Mouse (Mus musculus): ENCODE results near the gene Tmbim6. TPM values are rescaled to one million over a fixed set of nuclear protein-coding genes. Genes with fewer than 3 reads are reported as not detected.
"Not testable (repeated sequence)": the region's sequence is repeated elsewhere in the genome, so short reads cannot be mapped to it uniquely, and the experiment has no call there.

Tmbim6 gene
- total RNA-seq, 1 experiment from 2014 or later: 813 TPM

DNA sequence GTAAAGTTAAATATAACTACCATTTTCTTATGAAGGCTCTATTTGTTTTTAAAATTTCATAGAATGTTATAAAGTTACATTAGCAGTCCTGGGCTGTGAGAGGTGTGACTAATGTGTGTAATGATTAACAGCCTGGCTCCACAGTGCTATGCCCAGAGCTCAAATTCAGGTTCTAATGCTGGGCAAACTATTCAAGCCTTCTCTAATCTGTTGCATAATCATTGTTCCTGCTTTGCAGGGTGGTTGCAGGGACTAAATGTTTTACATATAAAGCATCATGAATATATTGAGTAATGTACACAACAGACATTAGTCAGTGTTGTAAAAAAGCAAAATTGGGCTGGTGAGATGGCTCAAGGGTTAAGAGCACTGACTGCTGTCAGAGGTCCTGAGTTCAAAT, 9.8 kb upstream of the Tmbim6 start:
- no peak for DNase-seq

DNA sequence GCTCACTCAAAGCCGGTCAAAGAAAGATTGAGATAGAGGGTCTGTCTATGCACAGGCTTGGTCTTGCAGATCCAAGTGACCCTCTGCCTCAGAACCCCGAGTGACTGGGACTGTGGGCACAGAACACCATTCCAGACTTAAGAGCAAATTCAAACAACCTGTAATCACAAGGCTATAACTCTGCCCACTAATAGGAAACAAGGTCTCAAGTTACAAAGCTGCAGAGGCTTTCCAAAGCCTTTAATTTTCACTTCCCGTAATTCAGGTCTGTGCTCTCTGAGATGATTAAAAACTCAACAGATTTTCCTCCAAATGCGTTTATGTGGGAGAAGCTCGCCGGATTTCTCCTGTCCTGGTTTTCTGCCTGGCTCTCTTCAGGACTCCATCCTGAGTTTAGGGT, 8.6 kb upstream of the Tmbim6 start:
- no peak for DNase-seq

DNA sequence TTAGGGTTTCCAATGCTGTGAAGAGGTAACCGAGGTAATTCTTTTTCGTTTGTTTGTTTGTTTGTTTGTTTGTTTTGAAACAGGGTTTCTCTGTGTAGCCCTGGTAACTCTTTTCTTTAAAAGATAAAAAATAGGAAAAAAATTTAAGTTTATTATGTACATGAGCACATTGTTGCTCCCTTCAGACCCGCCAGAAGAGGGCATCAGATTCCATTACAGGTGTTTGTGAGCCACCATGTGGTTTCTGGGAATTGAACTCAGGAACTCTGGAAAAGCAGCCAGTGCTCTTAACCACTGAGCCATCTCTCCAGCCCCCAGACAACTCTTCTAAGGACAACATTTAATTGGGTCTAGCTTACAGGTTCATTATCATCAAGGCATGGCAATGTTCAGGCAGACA, 6.6 kb upstream of the Tmbim6 start:
- DNase-seq: not testable (repeated sequence)

DNA sequence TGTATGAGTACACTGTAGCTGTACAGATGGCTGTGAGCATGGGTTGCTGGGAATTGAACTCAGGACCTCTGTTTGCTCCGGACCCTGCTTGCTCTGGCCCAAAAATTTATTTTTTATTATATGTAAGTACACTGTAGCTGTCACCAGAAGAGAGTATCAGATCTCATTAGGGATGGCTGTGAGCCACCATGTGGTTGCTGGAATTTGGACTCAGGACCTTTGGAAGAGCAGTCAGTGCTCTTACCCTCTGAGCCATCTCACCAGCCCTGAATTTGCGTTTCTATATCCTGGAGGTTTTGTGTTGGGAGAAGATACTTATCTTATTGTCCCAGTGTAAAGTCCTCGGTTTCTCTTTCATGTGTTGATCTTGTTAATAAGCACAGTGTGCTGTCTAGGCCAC, 5.9 kb upstream of the Tmbim6 start:
- DNase-seq: no peak

DNA sequence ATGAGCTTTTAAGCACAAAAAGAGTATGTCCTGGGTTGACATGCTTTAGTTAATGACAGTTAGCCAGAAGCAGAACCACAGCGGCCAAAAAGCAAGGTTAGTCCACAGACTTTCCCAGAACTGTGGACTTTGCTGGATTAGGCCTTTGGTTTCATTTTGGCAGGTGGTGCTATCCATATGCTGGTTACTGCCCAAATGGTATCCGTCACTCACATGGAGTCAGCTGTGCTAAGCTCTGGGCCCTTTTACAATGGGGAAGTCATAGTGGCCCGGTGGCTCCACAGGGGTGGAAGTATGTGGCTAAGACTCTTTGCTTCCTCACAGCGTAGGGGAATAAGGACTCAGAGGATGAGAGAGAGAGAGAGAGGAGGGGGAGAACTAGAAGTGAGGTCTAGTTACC, 4.7 kb upstream of the Tmbim6 start:
- DNase-seq: no peak

DNA sequence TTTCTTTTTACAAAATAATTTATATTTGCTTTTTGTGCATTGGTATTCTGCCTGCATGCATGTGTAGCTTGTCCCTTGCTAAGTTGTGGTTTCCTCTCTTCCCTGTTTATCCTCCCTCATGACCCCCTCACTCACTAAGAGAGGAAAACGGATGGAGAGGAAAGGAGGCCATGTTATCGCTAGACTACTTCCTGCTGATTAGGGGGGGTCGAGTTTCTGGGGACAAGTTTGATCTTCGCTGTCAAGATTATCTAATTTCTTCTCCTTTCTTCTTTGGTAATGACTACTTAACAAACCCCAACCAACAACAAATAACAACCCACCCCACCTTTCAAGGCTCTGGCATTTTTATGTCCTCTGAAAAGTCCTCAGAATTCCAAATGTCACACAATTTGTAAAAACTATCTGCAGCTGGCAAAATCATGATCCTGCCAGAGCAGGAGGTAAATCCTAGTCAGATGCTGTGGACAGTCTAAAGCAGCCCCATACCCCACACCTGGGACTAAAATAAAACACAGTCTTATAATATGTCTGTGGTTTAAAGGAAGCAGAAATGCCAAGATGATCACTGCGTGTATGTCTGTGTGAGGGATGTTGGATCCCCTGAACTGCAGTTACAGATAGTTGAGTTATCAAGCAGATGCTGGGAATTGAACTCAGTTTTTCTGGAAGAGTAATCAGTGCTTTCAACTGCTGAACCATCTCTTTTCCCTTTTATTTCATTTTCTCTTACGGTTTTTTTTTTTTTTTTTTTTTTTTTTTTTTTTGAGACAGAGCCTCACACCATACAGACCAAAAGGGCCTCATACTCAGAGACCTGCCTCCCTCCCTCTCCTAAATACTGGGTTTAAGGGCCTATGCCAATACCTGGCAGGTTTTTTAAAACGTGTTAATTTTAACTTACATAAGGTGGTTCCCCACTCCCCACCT, 1.9 kb upstream of the Tmbim6 start:
- no peak for DNase-seq

DNA sequence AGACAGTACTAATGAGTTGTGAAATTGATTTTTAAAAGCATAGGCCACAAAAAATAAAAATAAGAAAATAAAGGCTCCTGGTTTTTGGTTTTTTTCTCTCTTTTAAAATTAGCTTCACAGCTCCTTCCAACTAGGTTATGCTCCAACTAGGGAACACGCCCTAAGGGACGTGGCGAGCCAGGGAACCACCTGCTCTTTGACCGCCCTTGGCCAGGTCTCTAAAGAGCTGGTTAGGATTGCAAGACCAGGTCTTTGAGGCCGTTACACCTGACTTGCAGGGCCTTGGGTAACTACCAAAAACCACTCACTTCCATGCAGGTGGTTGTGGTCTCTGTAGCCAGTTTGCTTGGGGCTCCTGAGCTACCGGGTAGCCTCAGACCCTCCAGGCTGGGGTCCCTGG, 707 bp upstream of the Tmbim6 start:
- no peak for DNase-seq

DNA sequence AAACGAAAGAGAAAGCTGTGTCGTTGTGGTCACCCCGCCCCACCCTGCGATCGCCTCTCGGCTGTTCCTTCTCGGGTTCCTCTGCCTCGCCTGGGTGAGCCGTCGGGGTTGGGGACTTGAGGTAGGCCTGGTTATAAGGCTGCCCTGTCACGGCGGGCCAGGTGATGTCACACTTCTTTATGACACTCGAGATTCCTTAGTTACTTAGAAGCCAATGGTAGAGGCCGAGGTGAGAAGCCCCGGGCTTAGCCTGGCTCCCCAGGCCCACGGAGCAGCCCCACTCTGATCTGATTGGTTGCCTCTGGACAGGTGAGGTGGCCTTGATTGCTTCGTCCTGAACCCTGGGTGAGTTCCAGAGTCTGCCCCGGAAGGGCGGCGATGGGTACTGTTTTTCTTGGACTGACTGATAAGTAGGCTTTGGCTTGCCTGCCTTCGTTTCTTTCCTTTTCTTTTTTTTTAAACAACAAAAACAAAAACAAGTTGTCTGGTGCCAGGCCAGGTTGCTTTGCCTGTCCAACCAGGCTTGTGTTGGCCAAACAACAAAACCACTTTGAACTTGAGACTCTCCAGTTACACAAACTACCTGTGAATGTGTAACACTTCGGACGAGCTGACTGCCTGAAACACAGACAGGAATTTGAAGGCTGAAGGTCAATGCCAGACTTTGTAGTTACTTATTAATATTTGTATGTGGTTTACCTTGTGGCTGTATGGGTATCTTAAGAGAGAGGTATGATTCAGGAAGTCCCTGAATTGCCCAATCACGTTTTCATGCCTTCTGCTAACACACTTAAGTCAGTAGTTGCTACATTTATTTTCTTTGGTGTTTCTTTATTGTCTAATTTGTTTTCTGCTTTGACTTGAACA, 937 bp downstream of the Tmbim6 start:
- peak; percentile 47 for DNase-seq

DNA sequence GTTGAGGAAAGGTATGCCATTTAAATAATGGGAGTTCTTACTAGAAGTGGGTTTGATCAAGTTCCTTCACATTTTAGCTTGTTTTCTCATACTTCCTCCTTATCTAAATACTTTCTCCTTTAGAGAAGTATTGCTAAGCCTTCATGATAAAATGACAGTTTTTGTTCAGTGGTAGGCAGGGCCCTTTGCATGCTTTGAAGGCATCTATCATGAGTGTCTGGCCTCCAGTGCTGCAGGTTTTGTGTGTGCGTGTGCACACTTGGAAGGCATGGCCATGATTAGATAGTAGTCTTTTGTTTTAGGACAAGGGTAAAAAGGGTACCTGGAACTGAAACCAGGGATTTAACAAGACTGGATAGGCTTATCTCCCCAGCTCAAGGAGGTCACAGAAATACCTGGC, 3.8 kb downstream of the Tmbim6 start:
- no peak for DNase-seq

DNA sequence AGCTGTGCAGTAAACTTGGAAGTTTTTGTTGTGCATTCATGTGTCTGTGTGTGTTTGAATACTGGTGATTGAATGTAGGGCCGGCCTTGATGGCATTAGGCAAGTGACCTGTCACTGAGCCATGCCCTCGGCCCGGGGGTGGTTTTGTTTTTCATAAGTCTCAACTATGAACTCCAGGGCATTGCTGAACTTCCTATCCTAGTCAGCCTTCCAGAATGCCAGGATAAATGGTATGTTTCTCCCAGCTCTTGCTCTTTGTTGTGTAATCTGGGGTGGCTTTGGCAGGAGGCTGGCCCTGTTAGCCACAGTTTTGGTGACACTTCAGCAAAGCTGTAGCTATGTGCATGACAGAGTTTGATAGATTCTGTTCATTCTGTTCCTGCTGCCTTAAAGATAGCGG, 4.2 kb downstream of the Tmbim6 start:
- peak; percentile 61 for DNase-seq

DNA sequence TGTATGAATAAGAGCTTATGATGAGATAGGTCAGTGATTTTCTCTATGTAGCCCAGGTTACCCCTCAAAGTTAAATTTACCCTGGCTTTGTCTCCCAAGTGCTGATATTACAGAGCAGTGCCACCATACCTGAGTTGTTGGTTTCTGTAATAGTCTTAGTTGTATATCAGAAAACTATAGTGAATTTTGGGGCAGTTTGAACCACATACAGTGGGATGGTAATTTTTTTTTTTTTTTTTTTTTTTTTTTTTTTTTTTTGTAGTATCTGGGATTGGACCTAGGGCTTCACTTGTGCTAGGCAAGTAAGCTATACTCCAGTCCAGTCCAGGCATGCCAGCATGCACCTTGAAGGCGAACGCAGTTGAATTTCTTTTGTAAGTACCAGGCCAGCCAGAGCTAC, 4.9 kb downstream of the Tmbim6 start:
- DNase-seq: no peak

DNA sequence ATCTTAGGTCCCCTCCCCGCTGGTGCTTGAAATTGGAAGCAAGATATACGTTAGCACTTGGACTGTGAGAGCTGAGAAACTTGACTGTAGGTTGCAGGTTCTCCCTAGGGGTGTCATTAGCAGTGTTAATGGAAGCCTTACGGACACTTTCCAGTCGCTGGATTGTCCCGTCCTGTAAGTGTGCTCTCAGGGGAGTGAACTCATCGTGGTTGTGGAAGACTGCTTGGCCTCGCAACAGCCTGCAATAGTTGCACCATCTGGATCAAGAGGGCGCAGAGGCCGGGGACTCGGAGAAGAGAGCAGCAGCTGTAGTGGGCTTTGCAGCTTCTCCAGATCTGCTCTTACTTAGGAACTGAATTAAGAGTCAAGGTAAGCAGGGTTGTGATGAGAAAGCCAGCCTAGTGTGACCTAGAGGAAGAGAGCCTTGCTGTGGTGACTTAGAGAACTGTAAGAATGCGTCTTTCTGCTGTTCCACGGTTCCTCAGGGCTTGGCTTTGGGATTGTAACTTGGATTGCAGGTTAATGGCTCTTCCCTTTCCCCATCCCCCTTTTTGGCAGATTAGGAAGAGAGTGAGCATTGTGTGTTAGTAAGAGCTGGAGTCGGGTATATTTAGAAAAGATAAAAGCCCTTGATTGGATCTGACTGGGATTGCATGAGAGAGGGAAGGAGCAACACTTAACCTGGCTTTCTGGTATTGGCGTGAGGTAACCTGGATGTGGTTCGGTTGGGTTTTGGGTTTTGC, 7.0 kb downstream of the Tmbim6 start:
- DNase-seq: no peak

DNA sequence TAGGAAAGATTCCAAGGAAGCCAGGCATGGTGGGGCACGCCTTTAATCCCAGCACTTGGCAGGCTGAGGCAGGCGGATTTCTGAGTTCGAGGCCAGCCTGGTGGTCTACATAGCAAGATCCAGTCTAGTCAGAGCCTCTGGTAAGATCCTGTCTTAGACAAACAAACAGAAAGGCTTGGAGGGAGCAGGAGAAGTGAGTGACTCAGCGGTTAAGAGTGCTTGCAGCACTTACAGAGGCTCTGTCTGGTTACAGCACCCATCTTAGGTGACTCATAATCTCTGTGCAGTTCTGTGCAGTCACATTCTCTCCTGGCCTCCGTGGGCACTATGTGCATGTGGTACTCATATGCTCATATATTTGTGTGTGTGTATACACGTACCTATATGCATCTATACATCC, 7.9 kb downstream of the Tmbim6 start:
- no peak for DNase-seq

DNA sequence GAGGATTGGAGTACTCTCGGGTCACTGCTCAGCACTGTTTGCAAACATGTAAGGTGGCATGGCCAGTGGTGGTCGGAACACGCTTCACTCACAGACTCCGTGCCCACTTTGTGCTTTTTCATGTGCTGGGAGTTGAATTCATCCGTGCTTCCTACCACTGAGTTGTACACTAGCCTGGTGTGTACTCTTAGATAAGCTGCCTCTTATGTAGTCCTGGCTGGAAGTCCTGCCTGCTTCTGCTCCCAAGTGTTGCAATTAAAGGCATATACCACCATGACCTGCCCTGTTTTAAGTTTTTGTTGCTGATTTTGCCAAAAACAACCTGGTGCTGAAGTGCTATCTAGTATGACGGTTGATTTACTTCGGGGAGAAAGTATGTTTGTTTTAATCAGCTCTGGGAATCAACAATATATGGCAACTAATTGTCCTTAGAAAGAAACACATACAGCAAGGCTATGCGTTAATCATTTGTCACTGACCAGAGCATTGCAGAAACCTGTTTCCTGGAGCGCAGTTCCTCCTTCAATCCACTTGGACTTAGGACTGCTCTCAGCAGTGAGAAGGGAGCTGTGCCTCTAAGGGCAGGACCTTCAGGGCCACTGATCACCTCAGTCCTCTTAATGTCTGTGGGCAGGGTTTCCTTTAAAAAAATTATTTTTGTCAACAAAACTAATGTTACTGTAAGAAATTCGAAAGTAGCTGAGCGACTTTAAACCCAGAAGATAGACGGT, 10.6 kb downstream of the Tmbim6 start:
- no peak for DNase-seq

DNA sequence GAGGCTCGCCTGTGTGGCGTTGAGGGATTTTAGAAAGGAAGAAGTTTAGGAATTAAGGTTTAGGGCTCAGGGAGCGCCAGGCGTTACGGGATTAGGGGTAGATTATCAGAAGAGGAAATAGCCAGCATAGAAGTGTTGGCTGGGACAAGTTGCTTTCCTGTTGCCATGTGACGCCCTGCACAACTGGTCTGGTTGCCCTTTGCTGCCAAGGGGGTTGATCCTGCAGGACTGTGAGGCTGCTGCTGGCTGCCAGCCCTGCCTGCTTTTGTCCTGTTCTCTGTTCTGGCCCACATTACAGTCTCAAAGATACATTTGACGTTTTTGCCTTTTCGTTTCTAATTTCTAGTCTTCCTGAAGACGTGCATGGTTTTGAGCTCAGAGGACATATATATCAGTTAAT, 12.5 kb downstream of the Tmbim6 start:
- DNase-seq: no peak

DNA sequence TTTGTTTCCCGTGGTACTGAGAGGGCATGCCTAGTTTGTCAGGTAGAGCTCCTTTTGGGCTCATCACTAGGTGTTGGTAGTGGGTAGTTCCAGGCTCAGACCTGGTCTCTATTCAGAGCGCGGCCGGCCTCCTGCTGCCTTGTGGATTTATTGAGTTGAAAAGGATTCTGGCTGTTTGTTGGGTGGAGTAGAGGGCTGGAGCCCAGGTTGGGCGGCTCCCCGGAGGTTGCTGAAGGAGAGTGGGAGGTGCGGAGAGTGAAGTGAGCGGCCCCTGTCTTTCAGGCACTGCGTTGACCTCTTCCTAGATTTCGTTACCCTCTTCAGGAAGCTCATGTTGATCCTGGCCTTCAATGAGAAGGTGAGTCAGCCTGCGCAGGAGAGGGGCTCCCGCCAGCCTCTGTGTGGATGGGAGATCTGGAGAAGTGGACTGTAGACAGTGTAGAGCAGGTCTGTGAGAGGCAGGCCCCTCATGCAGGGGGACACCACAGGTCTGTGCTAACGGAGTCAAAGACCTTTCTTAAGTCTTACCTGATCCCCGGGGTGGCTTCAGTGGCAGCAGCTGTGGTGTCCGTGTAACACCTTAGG, 14.4 kb downstream of the Tmbim6 start:
- DNase-seq: no peak

DNA sequence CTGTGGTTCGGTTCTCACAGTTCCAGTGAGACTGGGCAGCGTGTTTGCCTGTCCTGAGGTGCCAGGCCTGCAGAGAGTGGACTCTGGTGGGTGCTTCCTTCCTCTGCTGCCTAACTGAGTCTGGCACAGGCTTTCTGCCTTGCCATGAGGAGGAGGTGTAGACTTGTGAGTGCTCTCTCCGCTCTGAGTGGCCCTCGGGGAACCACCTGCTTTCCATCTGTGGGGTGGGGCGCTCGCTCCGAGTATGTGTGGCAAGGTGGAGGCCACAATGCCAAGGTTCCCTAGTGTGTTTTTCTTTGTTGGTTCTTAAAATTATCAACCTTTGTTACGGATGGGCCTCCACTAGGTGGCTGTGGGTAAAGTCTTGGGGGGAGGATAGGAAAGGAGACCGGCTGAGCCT, 16.2 kb downstream of the Tmbim6 start:
- no peak for DNase-seq

DNA sequence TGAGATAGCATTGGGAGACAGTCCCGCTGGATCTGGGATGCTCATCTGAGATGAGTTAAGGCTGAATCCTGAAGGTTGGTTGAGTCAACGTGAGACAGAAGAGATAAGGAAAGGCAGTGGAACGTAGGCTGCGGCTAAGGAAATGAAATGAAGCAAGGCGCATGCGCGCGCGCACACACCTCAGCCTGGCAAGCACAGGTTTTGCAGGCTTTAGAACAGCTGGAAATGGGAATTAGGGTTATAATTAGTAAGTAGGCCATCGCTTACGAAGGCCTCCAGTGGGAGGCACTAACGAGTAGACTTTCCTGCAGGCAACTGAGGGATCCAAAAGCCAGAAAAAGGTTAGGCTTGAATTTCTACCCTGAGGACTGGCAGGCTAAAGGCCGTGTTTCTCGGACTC, 19.1 kb downstream of the Tmbim6 start:
- no peak for DNase-seq

DNA sequence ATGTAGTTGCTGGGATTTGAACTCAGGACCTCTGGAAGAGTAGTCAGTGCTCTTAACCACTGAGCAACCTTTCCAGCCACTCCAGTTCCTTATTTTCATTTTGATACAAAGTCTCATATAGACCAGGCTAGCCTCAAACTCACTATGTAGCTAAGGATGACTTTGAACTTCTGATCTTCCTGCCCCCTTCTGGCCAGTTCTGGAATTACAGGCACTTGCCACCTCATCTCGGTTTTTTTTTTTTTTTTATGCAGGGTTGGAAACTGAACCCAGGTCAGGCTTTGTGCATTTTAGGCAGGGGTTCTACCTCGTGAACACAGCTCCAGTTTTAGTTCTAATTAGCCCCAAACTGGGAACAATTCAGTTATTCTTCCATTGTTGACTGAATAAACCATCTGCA, 23.1 kb downstream of the Tmbim6 start:
- DNase-seq: no peak

DNA sequence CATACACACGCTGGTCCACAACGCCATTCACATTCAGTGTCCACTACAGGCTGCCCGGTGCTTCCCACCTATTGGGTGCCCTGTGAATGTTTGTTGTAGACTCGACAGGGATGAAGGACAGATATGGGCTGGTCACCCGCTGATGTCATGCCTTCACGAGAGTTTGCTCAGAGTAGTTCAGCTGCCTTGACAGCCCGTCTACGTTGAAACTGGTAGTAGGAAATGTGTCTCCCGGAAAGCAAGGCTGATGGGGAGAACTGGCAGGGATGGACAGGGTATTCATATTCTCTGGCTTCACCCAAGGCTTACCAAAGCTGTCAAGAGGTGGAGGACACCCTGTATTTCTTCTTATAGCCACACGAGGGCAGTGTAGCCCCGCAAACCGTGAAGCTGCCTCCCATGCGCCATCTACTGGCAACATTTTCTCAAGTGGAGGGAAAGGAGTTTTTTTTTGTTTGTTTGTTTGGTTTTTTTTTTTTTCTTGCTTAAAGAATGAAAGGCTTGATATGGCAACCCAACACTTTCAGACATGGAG, 23.7 kb downstream of the Tmbim6 start:
- DNase-seq: peak; percentile 75

DNA sequence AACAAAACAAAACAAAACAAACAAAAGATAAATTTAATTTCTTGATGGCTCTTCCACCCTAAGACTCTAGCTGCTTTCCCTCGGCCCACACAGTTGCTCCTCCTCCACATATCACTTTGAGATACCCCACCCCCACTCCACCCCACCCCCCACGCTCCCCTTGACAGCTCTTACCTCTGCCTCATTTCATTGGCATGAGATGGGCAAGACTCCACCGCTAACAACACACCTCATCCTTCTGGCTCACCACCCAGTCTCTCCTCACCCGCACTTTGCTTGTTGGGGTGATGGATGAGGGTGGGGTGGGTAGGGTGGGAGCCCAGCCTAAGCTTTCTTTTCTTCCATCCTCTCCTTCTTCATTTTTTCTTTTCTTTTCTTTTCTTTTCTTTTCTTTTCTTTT, 24.3 kb downstream of the Tmbim6 start:
- no peak for DNase-seq
